14 mouse cellular contexts compared by ENCODE assay signal in genomic region chr17:26995006-26995405, GRCm38 (mm10). TPM values are rescaled to one million over a fixed set of nuclear protein-coding genes. Genes with fewer than 3 reads are reported as not detected.
A peak's percentile ranks its signal among the peaks of the same experiment; 100 is the strongest.
DNase-seq lines count a peak whose midpoint lies in the region; ATAC-seq and TF ChIP-seq lines count a peak whose summit lies in the region.
"Had no signal": no experiment of that assay in that cellular context is flagged by ENCODE, and none has a peak within 500 bp of the region (broad histone marks: within the 10 kb centered on the region; RNA-seq: fewer than 3 reads in every experiment).

No protein-coding gene starts in this region.

- peak overlapping the region; percentile 48; the same call in 1 of the 2 replicates for H3K27ac ChIP-seq in embryonic facial prominence, embryonic 13.5 days
- no peak overlapping the region for H3K27ac ChIP-seq in embryonic facial prominence, embryonic 10.5 days (replicated peaks)
- H3K27ac ChIP-seq in heart, postnatal 0 days (ENCODE audit: low read depth), result peak overlapping the region; percentile 78
- H3K27ac ChIP-seq in lung, embryonic 15.5 days, result peak overlapping the region; percentile 74
- no peak overlapping the region for H3K27ac ChIP-seq in stomach, embryonic 15.5 days
- H3K27ac ChIP-seq: forebrain, embryonic 10.5 days; hindbrain, embryonic 10.5 days; neural tube, embryonic 12.5 days had no signal

- no peak overlapping the region for H3K9ac ChIP-seq in embryonic facial prominence, embryonic 13.5 days
- no peak overlapping the region for H3K9ac ChIP-seq in heart, postnatal 0 days (replicated peaks; ENCODE audit: low read depth, low read length)
- no peak overlapping the region for H3K9ac ChIP-seq in lung, embryonic 15.5 days
- H3K9ac ChIP-seq in stomach, embryonic 15.5 days, result no peak overlapping the region
- H3K9ac ChIP-seq: neural tube, embryonic 12.5 days had no signal

- TF ChIP-seq CTCF in heart, postnatal 0 days (IDR thresholded peaks at IDR 0.05; ENCODE audit: low read depth), result no peak

- H3K27me3 ChIP-seq in embryonic facial prominence, embryonic 13.5 days, result no peaks in the 10 kb centered on the region
- no peaks in the 10 kb centered on the region for H3K27me3 ChIP-seq in embryonic facial prominence, embryonic 10.5 days (replicated peaks; ENCODE audit: low read depth, poor library complexity, severe bottlenecking)
- H3K27me3 ChIP-seq in heart, postnatal 0 days (ENCODE audit: control insufficient read depth, insufficient read depth, low read length), result no peaks in the 10 kb centered on the region
- no peaks in the 10 kb centered on the region for H3K27me3 ChIP-seq in lung, embryonic 15.5 days
- no peaks in the 10 kb centered on the region for H3K27me3 ChIP-seq in stomach, embryonic 15.5 days (replicated peaks)
- H3K27me3 ChIP-seq: neural tube, embryonic 12.5 days had no signal

- DNase-seq in embryonic facial prominence, embryonic 10.5 days (ENCODE audit: low spot score), result no peak
- DNase-seq in heart, postnatal 0 days (ENCODE audit: low spot score), result no peak
- DNase-seq in heart, adult 9 months (ENCODE audit: low spot score in 2 of 2), result no peak
- no peak for DNase-seq in lung, adult 18-20 months
- no peak for DNase-seq in thymus, postnatal 14 days
- DNase-seq: cerebellum, adult 9-11 months; retina, postnatal 1 day had no signal

- H3K4me2 ChIP-seq in embryonic facial prominence, embryonic 13.5 days, result no peak overlapping the region
- no peak overlapping the region; the same call in 1 of the 2 replicates for H3K4me2 ChIP-seq in heart, postnatal 0 days (ENCODE audit: low read depth, low read length)
- H3K4me2 ChIP-seq in lung, embryonic 15.5 days, result 0 out of 2 replicates have a peak overlapping the region, but pooled peaks have one; percentile 17
- no peak overlapping the region for H3K4me2 ChIP-seq in stomach, embryonic 15.5 days
- H3K4me2 ChIP-seq: neural tube, embryonic 12.5 days had no signal

- H3K4me3 ChIP-seq in embryonic facial prominence, embryonic 13.5 days, result no peak overlapping the region
- no peak overlapping the region for H3K4me3 ChIP-seq in embryonic facial prominence, embryonic 10.5 days
- no peak overlapping the region for H3K4me3 ChIP-seq in heart, postnatal 0 days (ENCODE audit: low read depth, low read length)
- no peak overlapping the region for H3K4me3 ChIP-seq in lung, embryonic 15.5 days
- H3K4me3 ChIP-seq in stomach, embryonic 15.5 days (replicated peaks), result no peak overlapping the region
- H3K4me3 ChIP-seq: forebrain, embryonic 10.5 days; hindbrain, embryonic 10.5 days; neural tube, embryonic 12.5 days had no signal

- H3K4me1 ChIP-seq in embryonic facial prominence, embryonic 13.5 days, result no peaks in the 10 kb centered on the region
- 0 out of 2 replicates have a peak, but pooled peaks cover 8% of the 10 kb centered on the region for H3K4me1 ChIP-seq in embryonic facial prominence, embryonic 10.5 days
- peaks cover 17% of the 10 kb centered on the region for H3K4me1 ChIP-seq in heart, postnatal 0 days (ENCODE audit: control insufficient read depth, insufficient read depth)
- H3K4me1 ChIP-seq in lung, embryonic 15.5 days, result peaks cover 21% of the 10 kb centered on the region
- 0 out of 2 replicates have a peak, but pooled peaks cover 6% of the 10 kb centered on the region for H3K4me1 ChIP-seq in stomach, embryonic 15.5 days
- H3K4me1 ChIP-seq: forebrain, embryonic 10.5 days; neural tube, embryonic 12.5 days had no signal

- TF ChIP-seq EP300 in heart, postnatal 0 days (IDR thresholded peaks at IDR 0.05; ENCODE audit: low read depth), result no peak

- ATAC-seq in embryonic facial prominence, embryonic 13.5 days (ENCODE audit: insufficient number of reproducible peaks, insufficient read depth, low FRiP score, low TSS enrichment, low read depth), result no peak
- 0 out of 2 replicates have a peak, but pooled peaks have one; percentile 24 for ATAC-seq in heart, postnatal 0 days (ENCODE audit: insufficient read depth, low read depth)
- 0 out of 2 replicates have a peak, but pooled peaks have one; percentile 36 for ATAC-seq in lung, embryonic 15.5 days (ENCODE audit: borderline replicate concordance, extremely low read depth, low FRiP score, low TSS enrichment)
- ATAC-seq in stomach, embryonic 15.5 days (ENCODE audit: insufficient read depth, low FRiP score, low read depth), result peak; percentile 24; the same call in 1 of the 2 replicates
- ATAC-seq: inflammation-experienced regulatory T-cells, adult 6 months had no signal

- no peaks in the 10 kb centered on the region for H3K9me3 ChIP-seq in embryonic facial prominence, embryonic 13.5 days
- H3K9me3 ChIP-seq in embryonic facial prominence, embryonic 10.5 days, result no peaks in the 10 kb centered on the region
- no peaks in the 10 kb centered on the region for H3K9me3 ChIP-seq in heart, postnatal 0 days (replicated peaks; ENCODE audit: control insufficient read depth, low read length)
- no peaks in the 10 kb centered on the region for H3K9me3 ChIP-seq in lung, embryonic 15.5 days
- no peaks in the 10 kb centered on the region for H3K9me3 ChIP-seq in stomach, embryonic 15.5 days
- H3K9me3 ChIP-seq: forebrain, embryonic 10.5 days; hindbrain, embryonic 10.5 days; neural tube, embryonic 12.5 days had no signal

- no peaks in the 10 kb centered on the region for H3K36me3 ChIP-seq in embryonic facial prominence, embryonic 13.5 days
- H3K36me3 ChIP-seq in embryonic facial prominence, embryonic 10.5 days (replicated peaks), result no peaks in the 10 kb centered on the region
- H3K36me3 ChIP-seq in heart, postnatal 0 days (replicated peaks; ENCODE audit: control insufficient read depth, insufficient read depth, low read length), result no peaks in the 10 kb centered on the region
- H3K36me3 ChIP-seq in lung, embryonic 15.5 days, result no peaks in the 10 kb centered on the region
- no peaks in the 10 kb centered on the region for H3K36me3 ChIP-seq in stomach, embryonic 15.5 days
- H3K36me3 ChIP-seq: forebrain, embryonic 10.5 days; hindbrain, embryonic 10.5 days; neural tube, embryonic 12.5 days had no signal

- WGBS in embryonic facial prominence, embryonic 13.5 days, result 75% methylated on average over 6 of the region's 6 CpGs
- WGBS in embryonic facial prominence, embryonic 10.5 days, result 71% methylated on average over 6 of the region's 6 CpGs
- 74% methylated on average over 6 of the region's 6 CpGs for WGBS in heart, postnatal 0 days
- 70% methylated on average over 6 of the region's 6 CpGs for WGBS in lung, embryonic 15.5 days
- WGBS in stomach, embryonic 15.5 days, result 69% methylated on average over 6 of the region's 6 CpGs

RNA-seq across cellular contexts. Expression of gene Zbtb9, which starts 22.0 kb away (rescaled TPM):
- 16.0 and 16.1 TPM in 2 replicates for polyA plus RNA-seq in embryonic facial prominence, embryonic 13.5 days (2015; fragmentation: Nextera tagmentation; extraction: Ambion mirVana)
- 20.1 and 20.6 TPM in 2 replicates for polyA plus RNA-seq in embryonic facial prominence, embryonic 10.5 days (2016; fragmentation: Nextera tagmentation; extraction: Ambion mirVana)
- 4.0 and 10.9 TPM in 2 replicates for total RNA-seq in heart, postnatal 0 days (2014; rRNA removed; ENCODE audit: low replicate concordance)
- 5.0 and 5.4 TPM in 2 replicates for polyA plus RNA-seq in heart, postnatal 0 days (2015; fragmentation: Nextera tagmentation; extraction: Ambion mirVana)
- 16.3 and 16.9 TPM in 2 replicates for polyA plus RNA-seq in lung, embryonic 15.5 days (2015; fragmentation: Nextera tagmentation; extraction: Ambion mirVana)
- polyA plus RNA-seq in stomach, embryonic 15.5 days (2015; fragmentation: Nextera tagmentation; extraction: Ambion mirVana), result 13.3 and 14.9 TPM in 2 replicates

RNA-seq across cellular contexts. Expression of gene Bak1, which starts 33.8 kb away (rescaled TPM):
- polyA plus RNA-seq in embryonic facial prominence, embryonic 13.5 days (2015; fragmentation: Nextera tagmentation; extraction: Ambion mirVana), result 4.6 and 5.7 TPM in 2 replicates
- polyA plus RNA-seq in embryonic facial prominence, embryonic 10.5 days (2016; fragmentation: Nextera tagmentation; extraction: Ambion mirVana), result 2.8 and 3.3 TPM in 2 replicates
- 77.6 and 82.4 TPM in 2 replicates for total RNA-seq in heart, postnatal 0 days (2014; rRNA removed; ENCODE audit: low replicate concordance)
- 4.2 and 4.5 TPM in 2 replicates for polyA plus RNA-seq in heart, postnatal 0 days (2015; fragmentation: Nextera tagmentation; extraction: Ambion mirVana)
- polyA plus RNA-seq in lung, embryonic 15.5 days (2015; fragmentation: Nextera tagmentation; extraction: Ambion mirVana), result 5.2 and 6.0 TPM in 2 replicates
- polyA plus RNA-seq in stomach, embryonic 15.5 days (2015; fragmentation: Nextera tagmentation; extraction: Ambion mirVana), result 4.6 and 5.7 TPM in 2 replicates

RNA-seq across cellular contexts. Expression of gene Syngap1, which starts 54.0 kb away (rescaled TPM):
- 3.4 and 3.7 TPM in 2 replicates for polyA plus RNA-seq in embryonic facial prominence, embryonic 13.5 days (2015; fragmentation: Nextera tagmentation; extraction: Ambion mirVana)
- polyA plus RNA-seq in embryonic facial prominence, embryonic 10.5 days (2016; fragmentation: Nextera tagmentation; extraction: Ambion mirVana), result 1.4 and 1.6 TPM in 2 replicates
- total RNA-seq in heart, postnatal 0 days (2014; rRNA removed; ENCODE audit: low replicate concordance), result 4.3 and 6.6 TPM in 2 replicates
- 0.41 and 0.45 TPM in 2 replicates for polyA plus RNA-seq in heart, postnatal 0 days (2015; fragmentation: Nextera tagmentation; extraction: Ambion mirVana)
- polyA plus RNA-seq in lung, embryonic 15.5 days (2015; fragmentation: Nextera tagmentation; extraction: Ambion mirVana), result 1.5 and 2.1 TPM in 2 replicates
- 2.0 and 2.2 TPM in 2 replicates for polyA plus RNA-seq in stomach, embryonic 15.5 days (2015; fragmentation: Nextera tagmentation; extraction: Ambion mirVana)
- polyA plus RNA-seq: inflammation-experienced regulatory T-cells, adult 6 months had no signal

RNA-seq across cellular contexts. Expression of gene Cuta, which starts 55.6 kb away (rescaled TPM):
- 162 and 180 TPM in 2 replicates for polyA plus RNA-seq in embryonic facial prominence, embryonic 13.5 days (2015; fragmentation: Nextera tagmentation; extraction: Ambion mirVana)
- 176 and 182 TPM in 2 replicates for polyA plus RNA-seq in embryonic facial prominence, embryonic 10.5 days (2016; fragmentation: Nextera tagmentation; extraction: Ambion mirVana)
- total RNA-seq in heart, postnatal 0 days (2014; rRNA removed; ENCODE audit: low replicate concordance), result 80.2 and 107 TPM in 2 replicates
- 180 and 193 TPM in 2 replicates for polyA plus RNA-seq in heart, postnatal 0 days (2015; fragmentation: Nextera tagmentation; extraction: Ambion mirVana)
- polyA plus RNA-seq in lung, embryonic 15.5 days (2015; fragmentation: Nextera tagmentation; extraction: Ambion mirVana), result 182 and 184 TPM in 2 replicates
- polyA plus RNA-seq in stomach, embryonic 15.5 days (2015; fragmentation: Nextera tagmentation; extraction: Ambion mirVana), result 179 and 191 TPM in 2 replicates

Comparison
In these comparisons a context has a peak if more than half of its experiments do, and no peak if none do; other contexts are left out.
1. H3K27ac ChIP-seq: peak in embryonic facial prominence, embryonic 13.5 days (single experiment), heart, postnatal 0 days (single experiment) and lung, embryonic 15.5 days (single experiment); none in embryonic facial prominence, embryonic 10.5 days (single experiment) and stomach, embryonic 15.5 days (single experiment).